Mouse (Mus musculus): ENCODE measurements around the gene Rapgef6. TPM values are rescaled to one million over a fixed set of nuclear protein-coding genes. Genes with fewer than 3 reads are reported as not detected.

Gene Rapgef6
- total RNA-seq, 2 experiments from 2014 or later = 42.9 to 53.3 TPM

- peak overlapping the region; percentile 81 for H3K27ac ChIP-seq
- peak in 1 of 2 experiments; percentile 38 for DNase-seq (ENCODE audit: low spot score in 2 of 2)
- H3K4me3 ChIP-seq = no peak overlapping the region
- TF ChIP-seq CTCF (conservative IDR thresholded peaks at IDR 0.05) = no peak
Measured at GRCm38 (mm10) chr11:54675792-54676489, 153.3 kb downstream of the Rapgef6 start.

GRCm38 (mm10) chr11:54679141-54679540 is 156.5 kb downstream of the Rapgef6 start:
- no peak for TF ChIP-seq CTCF (conservative IDR thresholded peaks at IDR 0.05)
- no peak for DNase-seq (ENCODE audit: low spot score in 2 of 2)
- H3K27ac ChIP-seq = no peak overlapping the region
- H3K4me3 ChIP-seq = no peak overlapping the region

GRCm38 (mm10) chr11:54684831-54685230 is 162.2 kb downstream of the Rapgef6 start:
- no peak for DNase-seq (ENCODE audit: low spot score in 2 of 2)
- TF ChIP-seq CTCF (conservative IDR thresholded peaks at IDR 0.05) = no peak
- Histone ChIP-seq H3K27ac (no peak overlapping the region), H3K4me3 (no peak overlapping the region)

- no peak for DNase-seq (ENCODE audit: low spot score in 2 of 2)
- TF ChIP-seq CTCF (conservative IDR thresholded peaks at IDR 0.05) = no peak
- Histone ChIP-seq H3K4me3 (no peak overlapping the region), H3K27ac (no peak overlapping the region; the same call in 1 of the 2 replicates)
Measured at GRCm38 (mm10) chr11:54690171-54690570, 167.5 kb downstream of the Rapgef6 start.

GRCm38 (mm10) chr11:54691179-54691578 is 168.5 kb downstream of the Rapgef6 start:
- H3K27ac ChIP-seq = peak overlapping the region; percentile 21; the same call in 1 of the 2 replicates
- no peak overlapping the region for H3K4me3 ChIP-seq
- TF ChIP-seq CTCF (conservative IDR thresholded peaks at IDR 0.05) = no peak
- peak in 1 of 2 experiments; percentile 54 for DNase-seq (ENCODE audit: low spot score in 2 of 2)

GRCm38 (mm10) chr11:54693696-54694095 is 171.0 kb downstream of the Rapgef6 start:
- no peak overlapping the region for H3K4me3 ChIP-seq
- TF ChIP-seq CTCF (conservative IDR thresholded peaks at IDR 0.05) = no peak
- DNase-seq (ENCODE audit: low spot score in 2 of 2) = no peak
- H3K27ac ChIP-seq = no peak overlapping the region

DNA sequence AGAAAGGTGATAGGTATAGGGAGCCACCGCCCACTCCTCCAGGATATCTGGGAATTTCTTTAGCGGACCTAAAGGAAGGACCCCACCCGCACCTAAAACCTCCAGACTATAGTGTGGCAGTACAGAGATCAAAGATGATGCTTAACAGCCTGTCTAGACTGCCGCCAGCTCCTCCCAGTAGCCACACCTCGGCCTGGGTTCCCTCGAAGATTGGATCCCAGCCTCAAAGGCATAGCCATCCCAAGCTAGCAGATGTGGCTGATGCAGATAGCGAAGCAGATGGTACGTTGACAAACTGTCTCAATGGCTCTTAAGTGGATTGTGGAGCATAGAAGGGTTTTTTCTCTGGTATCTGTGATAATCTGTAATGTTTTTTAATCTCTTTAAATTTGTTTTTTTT is 171.6 kb downstream of the Rapgef6 start:
- no peak overlapping the region for H3K27ac ChIP-seq
- no peak for DNase-seq (ENCODE audit: low spot score in 2 of 2)
- no peak for TF ChIP-seq CTCF (conservative IDR thresholded peaks at IDR 0.05)

GRCm38 (mm10) chr11:54695951-54696350 is 173.3 kb downstream of the Rapgef6 start:
- Histone ChIP-seq H3K27ac (no peak overlapping the region), H3K4me3 (no peak overlapping the region)
- no peak for DNase-seq (ENCODE audit: low spot score in 2 of 2)
- no peak for TF ChIP-seq CTCF (conservative IDR thresholded peaks at IDR 0.05)

More for the DNA sequence above, 171.6 kb downstream of the Rapgef6 start:
- no peak overlapping the region for H3K4me3 ChIP-seq

DNA sequence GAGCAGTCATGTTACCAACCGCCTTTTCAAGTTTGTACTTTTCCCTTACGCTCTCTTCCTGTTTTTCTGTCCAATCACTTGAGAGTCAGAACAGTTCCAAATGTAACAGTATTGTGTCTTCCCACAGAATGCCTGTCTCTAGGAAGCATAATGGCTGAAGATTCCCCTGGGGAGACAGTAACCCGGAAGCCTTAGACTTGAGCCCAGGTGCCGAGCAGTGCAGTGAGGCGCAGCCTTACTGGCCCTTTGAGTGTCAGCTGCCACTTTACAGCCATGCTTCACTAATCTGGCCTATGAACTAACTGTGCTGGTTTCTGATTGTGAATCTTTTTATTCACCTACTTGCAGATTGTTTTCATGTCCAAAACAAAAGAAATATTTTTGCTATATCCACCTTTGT is 175.0 kb downstream of the Rapgef6 start:
- no peak overlapping the region for H3K4me3 ChIP-seq
- DNase-seq (ENCODE audit: low spot score in 2 of 2) = no peak
- no peak overlapping the region for H3K27ac ChIP-seq
- TF ChIP-seq CTCF (conservative IDR thresholded peaks at IDR 0.05) = no peak

DNA sequence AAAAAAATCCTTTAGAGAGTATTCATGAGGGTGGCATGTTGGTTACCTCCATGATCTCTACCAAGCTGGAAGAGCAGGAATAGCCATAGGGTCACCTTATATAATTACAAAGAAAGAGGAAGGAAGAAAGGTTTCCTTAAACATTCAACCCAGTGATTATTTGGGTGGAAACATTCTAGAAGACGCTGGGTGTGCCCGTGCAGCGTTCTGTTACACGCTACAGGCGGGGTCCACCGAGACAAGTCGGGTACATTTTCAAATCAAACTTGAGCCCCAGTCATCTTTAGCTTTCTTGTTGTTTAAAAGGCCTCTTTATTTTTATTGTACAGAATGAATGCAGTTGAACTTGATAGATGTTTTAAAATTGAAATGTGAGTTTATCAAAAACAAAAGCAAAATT is 176.0 kb downstream of the Rapgef6 start:
- no peak for DNase-seq (ENCODE audit: low spot score in 2 of 2)
- Histone ChIP-seq H3K4me3 (no peak overlapping the region), H3K27ac (no peak overlapping the region)
- no peak for TF ChIP-seq CTCF (conservative IDR thresholded peaks at IDR 0.05)

GRCm38 (mm10) chr11:54699972-54700371 is 177.3 kb downstream of the Rapgef6 start:
- TF ChIP-seq CTCF (conservative IDR thresholded peaks at IDR 0.05) = no peak

DNA sequence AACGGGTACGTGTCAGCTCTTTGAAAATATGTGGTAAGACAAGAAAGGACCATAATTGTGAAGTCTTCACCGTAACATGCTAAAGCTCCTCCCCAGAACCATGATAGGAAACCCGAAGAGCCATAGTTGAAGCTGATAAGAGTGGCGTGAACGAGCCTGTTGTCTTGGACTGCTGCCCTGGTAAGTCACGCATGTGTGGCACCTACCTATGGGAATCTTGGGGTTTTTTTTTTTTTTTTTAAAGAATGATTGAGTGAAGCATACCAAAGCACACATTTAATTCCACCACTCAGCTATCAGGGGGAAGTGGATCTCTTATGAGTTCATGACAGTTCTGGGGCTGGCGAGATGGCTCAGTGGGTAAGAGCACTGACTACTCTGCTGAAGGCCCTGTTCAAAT is 179.2 kb downstream of the Rapgef6 start:
- H3K27ac ChIP-seq = no peak overlapping the region
- no peak for DNase-seq (ENCODE audit: low spot score in 2 of 2)
- H3K4me3 ChIP-seq = no peak overlapping the region
- no peak for TF ChIP-seq CTCF (conservative IDR thresholded peaks at IDR 0.05)

More at GRCm38 (mm10) chr11:54699972-54700371, 177.3 kb downstream of the Rapgef6 start:
- DNase-seq (ENCODE audit: low spot score in 2 of 2) = no peak
- no peak overlapping the region for H3K27ac ChIP-seq
- no peak overlapping the region for H3K4me3 ChIP-seq

DNA sequence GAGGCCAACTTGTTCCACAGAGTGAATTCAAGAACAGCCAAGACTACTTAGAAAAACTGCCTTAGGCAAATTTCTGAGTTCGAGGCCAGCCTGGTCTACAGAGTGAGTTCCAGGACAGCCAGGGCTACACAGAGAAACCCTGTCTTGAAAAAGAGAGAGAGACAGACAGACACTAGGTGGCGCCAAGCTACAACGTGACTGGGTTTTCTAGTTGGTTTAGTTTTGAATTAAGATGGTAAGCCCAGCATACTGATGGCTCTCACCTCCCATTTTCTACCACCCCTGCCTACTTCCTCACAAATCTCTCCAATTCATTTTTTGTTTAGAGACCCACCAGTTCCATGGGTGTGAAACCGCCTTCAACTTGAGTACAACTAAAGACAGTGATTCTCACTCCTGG is 180.7 kb downstream of the Rapgef6 start:
- Histone ChIP-seq H3K27ac (no peak overlapping the region), H3K4me3 (no peak overlapping the region)
- peak; percentile 65 to 68 for DNase-seq (ENCODE audit: low spot score in 2 of 2)
- peak; percentile 86 for TF ChIP-seq CTCF (conservative IDR thresholded peaks at IDR 0.05)

GRCm38 (mm10) chr11:54708153-54708552 is 185.5 kb downstream of the Rapgef6 start:
- no peak for DNase-seq (ENCODE audit: low spot score in 2 of 2)
- TF ChIP-seq CTCF (conservative IDR thresholded peaks at IDR 0.05) = no peak
- no peak overlapping the region for H3K27ac ChIP-seq
- H3K4me3 ChIP-seq = no peak overlapping the region
